Mouse (Mus musculus) urinary bladder, adult 18-20 months (tissue): ENCODE data around the gene Vangl1.
"Not testable (repeated sequence)": the region's sequence is repeated elsewhere in the genome, so short reads cannot be mapped to it uniquely, and the experiment has no call there.

ENCODE experiments used
- DNase-seq, 2 experiments: peaks; one replicate each; pipeline ENCODE4 v3.0.0; 2022; ENCODE audit warnings: low spot score in 2 of 2, mixed read lengths in 2 of 2

The Vangl1 gene

GRCm38 (mm10) chr3:102169197-102169905 lies 35.1 kb downstream of the Vangl1 start:
- DNase-seq = peak; percentile 87 to 92

DNA sequence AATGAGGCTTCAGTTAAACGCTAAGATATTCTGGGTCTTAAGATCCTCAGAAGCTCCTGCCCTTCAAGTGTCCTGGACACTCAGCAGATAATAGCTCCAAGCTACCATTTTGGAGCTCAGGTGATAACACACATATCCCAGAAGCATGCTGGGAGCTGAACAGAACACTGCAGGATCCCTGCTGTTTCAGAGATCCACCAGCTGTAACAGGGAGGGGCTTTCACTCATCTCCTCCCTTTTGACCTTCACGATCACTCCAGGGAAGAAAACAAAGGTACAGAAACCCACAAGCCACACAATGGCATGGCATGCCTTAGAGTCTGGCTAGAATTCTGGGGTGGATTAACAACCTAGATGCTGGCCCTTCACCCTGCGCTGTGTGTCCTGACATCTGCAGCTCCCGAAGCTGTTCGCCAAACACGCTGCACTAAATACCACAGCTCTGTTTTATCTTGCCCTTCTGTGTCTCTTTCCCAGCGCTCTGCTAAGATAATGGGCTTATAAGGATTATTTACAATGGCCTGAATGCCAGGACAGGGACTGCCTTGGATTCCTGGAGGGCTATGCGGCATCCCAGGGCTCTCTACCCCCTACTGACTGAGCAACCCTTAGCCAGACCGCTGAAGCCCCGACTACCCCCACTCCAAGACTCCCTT lies 36.8 kb downstream of the Vangl1 start:
- no peak for DNase-seq

GRCm38 (mm10) chr3:102166794-102167193 lies 37.7 kb downstream of the Vangl1 start:
- DNase-seq = no peak

DNA sequence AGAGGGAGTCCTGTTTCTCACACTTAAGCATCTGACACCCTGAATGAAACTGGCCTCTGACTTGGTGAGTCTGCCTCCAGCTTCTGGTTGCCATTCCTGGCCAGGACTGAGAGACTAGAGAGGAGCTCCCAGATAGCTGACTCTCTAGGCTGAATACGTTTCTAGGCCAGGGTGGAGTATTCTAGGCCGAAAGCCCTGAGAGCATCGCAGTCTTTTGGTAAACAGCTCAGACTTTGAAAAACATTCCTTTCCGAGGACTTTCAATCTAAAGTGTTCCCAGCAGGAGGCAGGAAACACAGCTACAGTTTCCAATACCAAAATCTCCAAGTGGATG lies 38.2 kb downstream of the Vangl1 start:
- DNase-seq = no peak

- DNase-seq = no peak
These were observed 38.8 kb downstream of the Vangl1 start for GRCm38 (mm10) chr3:102165536-102166286.

DNA sequence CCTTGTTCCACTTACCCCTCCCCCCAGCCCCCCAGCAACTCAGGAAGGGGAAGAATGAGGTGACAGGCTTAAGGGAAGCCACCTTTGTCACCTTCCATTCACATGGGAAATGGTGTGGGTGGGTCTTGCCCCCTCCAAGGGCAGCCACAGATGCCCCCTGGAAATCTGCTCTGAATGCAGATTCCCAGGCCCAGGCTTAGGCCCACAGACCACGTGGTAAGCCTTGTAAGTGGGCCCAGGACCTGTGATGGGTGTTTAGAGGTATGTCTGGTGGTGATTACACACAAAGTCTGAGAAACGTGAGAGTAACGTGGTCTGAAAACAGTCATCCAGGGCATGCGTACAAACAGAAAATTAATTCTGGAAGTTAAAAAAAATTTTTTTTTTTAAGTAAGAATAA lies 39.6 kb downstream of the Vangl1 start:
- DNase-seq = no peak

DNA sequence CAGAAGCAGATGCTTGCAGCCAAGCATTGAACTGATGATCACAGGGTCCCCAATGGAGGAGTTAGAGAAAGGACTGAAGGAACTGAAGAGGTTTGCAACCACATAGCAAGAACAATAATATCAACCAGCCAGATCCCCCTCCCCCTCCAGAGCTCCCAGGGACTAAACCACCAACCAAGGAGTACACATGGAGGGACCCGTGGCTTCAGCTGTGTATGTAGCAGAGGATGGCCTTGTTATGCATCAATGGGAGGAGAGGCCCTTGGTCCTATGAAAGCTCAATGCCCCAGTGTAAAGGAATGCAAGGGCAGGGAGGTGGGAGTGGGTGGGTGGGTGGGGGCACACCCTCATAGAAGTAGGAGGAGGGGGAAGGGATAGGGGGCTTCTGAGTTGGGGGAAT lies 40.6 kb downstream of the Vangl1 start:
- not testable (repeated sequence) for DNase-seq

- DNase-seq = peak in 1 of 2 experiments; percentile 31
These were observed 44.8 kb downstream of the Vangl1 start for GRCm38 (mm10) chr3:102159423-102160325.

DNA sequence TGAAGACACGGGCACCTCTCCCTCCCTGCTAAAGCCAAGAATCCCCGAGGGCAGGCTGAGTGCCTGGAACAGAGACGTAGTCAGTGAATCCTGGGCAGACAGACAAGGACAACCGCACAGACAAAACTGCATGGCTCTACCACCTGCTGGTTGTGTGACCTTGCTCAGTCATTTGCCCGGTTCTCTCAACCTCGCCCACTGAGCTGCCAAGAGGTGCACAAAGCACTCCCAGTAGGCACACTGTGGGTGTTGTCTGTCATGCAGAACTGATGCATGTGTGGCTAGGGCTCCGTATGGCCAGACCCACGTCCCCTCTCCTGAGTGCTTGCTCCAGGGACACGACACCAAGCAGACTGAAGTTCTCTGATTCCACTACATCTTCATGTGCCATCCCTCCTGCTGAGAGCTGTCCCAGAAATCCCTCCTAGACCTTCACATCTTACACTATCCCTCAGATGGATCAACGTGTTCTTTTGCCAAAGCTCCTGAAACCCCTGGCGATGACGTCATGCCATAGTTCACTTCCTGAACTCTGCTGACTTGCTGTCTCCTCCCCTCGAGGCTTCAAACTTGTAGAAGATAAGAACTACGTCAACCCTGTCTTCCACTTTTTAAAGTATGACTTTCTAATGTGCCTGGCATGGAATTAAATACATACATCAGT lies 45.6 kb downstream of the Vangl1 start:
- DNase-seq = no peak

DNA sequence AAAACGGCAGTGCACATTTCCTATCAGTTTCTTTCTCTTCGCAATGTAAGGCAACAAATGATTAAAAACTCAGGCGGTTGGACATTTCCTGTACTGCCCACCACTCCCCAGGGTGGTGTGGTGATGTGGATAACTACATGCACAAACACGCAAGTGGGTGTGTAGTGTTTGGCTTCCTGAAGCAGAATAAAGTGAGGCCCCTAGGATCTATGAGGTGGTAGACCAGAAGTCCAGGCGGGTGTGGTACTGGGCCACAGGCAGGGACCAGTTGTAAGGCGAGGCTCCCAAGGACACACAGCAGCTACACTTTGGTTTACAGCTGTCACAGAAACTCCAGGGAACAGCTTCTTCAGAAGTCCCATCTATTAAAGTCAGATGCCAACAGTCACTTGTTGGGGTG lies 46.8 kb downstream of the Vangl1 start:
- no peak for DNase-seq

DNA sequence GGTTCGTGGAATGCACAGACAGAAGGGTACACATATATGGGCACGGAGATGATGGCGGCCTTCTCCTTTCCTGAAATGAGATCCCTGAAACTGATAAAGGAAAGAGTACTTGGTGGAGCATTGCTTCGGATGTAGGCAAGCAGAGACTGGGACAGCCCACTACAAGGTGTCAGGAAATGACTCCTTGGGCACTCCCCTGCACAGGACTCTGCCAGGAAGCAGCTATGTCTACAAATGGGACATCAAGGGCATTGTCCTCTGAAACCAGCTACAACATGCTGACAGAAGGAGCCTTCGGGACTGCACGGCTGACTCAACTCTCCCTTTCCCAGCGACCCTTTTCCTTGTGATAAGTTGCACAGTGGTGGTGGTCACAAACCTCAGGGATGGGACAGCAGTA lies 47.8 kb downstream of the Vangl1 start:
- DNase-seq = no peak

DNA sequence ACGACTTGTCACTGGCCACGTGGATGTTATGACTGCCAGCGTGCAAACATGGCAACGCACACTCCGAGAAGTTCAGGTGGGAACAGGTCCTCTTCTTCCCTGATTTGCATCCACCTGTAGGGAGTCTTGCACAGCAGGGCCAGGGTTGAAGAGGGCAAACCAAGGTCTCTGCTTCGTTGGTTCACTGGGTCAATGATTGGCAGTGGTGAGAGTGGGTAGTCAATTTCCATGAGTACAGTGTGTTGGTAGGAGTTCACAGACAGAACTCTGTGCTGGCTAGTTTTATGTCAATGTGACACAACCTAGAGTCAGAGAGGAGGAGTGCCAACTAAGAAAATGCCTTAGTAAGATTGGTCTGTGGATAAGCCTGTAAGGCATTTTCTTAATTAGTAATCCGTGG lies 50.4 kb downstream of the Vangl1 start:
- DNase-seq = no peak

- DNase-seq = peak in 1 of 2 experiments; percentile 33
These were observed 51.6 kb downstream of the Vangl1 start for GRCm38 (mm10) chr3:102152872-102153271.

GRCm38 (mm10) chr3:102152471-102152870 lies 52.0 kb downstream of the Vangl1 start:
- DNase-seq = no peak

DNA sequence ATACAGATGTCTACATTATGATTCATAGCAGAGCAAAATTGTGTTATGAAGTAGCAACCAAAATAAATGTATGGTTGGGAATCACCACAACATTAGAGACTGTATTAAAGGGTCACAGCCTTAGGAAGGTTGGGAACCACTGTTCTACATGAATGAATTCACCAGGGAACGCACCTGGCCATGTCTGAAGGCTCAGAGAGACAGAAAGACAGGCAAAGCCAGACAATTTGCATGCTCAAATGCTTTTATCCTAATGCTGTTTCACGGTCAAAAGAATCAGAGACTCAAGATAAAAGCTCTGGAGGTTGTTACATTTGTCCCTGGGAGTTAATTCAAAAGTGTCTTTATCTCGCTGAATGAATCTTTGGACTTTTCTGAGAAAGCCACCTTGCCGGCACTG lies 52.6 kb downstream of the Vangl1 start:
- DNase-seq = no peak

- DNase-seq = no peak
These were observed 54.6 kb downstream of the Vangl1 start for GRCm38 (mm10) chr3:102149941-102150340.

GRCm38 (mm10) chr3:102147189-102147588 lies 57.3 kb downstream of the Vangl1 start:
- DNase-seq = no peak

- DNase-seq = no peak
These were observed 58.1 kb downstream of the Vangl1 start for GRCm38 (mm10) chr3:102146428-102146827.

DNA sequence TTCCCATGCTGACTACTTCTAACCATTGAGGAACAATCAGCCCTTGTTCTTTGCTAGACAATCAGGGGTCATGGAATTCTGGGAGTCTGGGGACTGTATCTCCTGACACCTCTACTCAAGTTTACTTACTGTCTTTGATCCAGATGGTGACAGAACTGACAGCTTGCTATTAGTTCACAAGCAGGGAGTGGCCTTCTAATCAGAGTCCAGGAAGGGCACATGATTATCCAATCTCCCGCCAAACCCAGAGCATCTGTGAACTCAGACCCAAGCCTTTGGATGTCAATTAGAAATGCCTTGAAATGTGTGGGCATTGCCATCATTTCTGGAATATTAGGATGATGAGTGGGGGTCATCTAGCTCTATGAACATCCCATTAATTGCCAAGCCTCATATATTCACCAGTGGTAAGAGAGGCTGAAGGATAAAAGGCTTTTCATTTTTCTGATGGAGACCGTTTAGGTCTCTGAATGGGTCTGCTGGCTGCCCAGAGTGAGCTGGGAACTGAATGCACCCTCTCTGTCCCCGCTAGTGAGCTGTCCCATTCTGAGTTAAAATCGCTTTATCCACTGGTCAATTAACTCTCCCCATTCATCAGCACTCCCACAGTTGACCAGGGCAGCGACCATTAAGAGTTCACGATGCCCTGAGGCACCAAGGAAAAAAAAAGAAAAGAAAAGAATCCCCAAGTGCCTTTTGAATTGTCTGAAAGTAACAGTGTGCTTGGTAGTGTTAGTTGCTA lies 58.7 kb downstream of the Vangl1 start:
- no peak for DNase-seq

DNA sequence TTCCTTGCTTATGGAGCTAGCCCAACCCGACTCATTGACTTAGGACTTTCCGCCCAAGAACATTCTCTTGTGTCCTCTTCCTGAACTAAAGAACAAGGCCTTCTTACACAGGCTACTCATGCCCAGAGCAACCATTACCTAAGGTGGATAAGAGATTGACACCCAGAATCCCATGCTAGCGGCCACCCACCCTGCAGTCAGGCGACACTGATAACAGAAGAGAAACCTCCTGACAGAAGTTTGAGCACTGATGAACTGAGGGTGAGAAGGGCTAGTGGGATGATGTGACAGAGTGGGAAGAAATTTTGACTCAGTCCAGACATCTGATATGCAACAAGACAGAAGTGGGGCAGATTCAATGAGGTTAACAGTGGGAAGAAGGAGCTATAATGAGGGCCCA lies 60.1 kb downstream of the Vangl1 start:
- DNase-seq = no peak

DNA sequence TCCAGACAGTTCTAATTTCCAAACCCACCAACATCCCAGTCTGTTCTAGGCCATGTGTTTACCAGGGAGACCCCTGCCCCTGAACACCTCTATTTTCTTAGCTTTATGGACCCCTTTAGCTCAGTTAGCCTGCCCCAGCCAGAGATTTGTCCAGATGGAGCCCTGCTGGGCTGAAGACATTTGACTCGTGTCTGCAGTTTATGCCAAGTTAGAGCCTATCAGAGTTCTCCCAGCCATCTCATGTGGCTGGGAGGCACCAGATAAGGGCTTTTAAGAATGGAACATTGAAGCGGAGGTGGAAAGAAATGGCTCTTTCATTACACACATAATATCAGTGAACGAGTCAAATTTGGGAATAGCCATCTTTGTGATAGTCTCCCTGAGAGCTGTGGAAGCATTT lies 61.0 kb downstream of the Vangl1 start:
- no peak for DNase-seq
